Mouse (Mus musculus): ENCODE results near the gene Fli1.

GRCm38 (mm10) chr9:32505460-32506075 lies 37.1 kb downstream of the Fli1 start:
- TF ChIP-seq TCF3 (IDR thresholded peaks at IDR 0.05; ENCODE audit: insufficient read length, low read depth) (no peak), POLR2A (IDR thresholded peaks at IDR 0.05; ENCODE audit: insufficient read length, low read depth) (no peak), MAX (IDR thresholded peaks at IDR 0.05; ENCODE audit: low read depth) (no peak), MYOD1 (IDR thresholded peaks at IDR 0.05; ENCODE audit: control insufficient read depth in 1 of 3, insufficient read length in 2 of 3, low read depth in 2 of 3) (no peak), E2F4 (IDR thresholded peaks at IDR 0.05; ENCODE audit: insufficient read depth) (no peak), POLR2AphosphoS2 (IDR thresholded peaks at IDR 0.05; ENCODE audit: insufficient read length, low read depth) (no peak), TCF12 (IDR thresholded peaks at IDR 0.05; ENCODE audit: insufficient read depth, poor library complexity, severe bottlenecking) (no peak), REST (IDR thresholded peaks at IDR 0.05; ENCODE audit: insufficient read depth, insufficient read length) (no peak), USF1 (IDR thresholded peaks at IDR 0.05; ENCODE audit: low read depth) (no peak), MYOG (IDR thresholded peaks at IDR 0.05; ENCODE audit: control insufficient read depth in 1 of 3, insufficient read depth in 1 of 3, insufficient read length in 2 of 3, low read depth in 2 of 3) (no peak)

All from myocyte (in vitro differentiated cells).